Mouse (Mus musculus) adrenal gland, adult (tissue): ENCODE measurements around the gene Zbtb20.

Experiments used
- DNase-seq, 2 experiments: peaks; one replicate each; pipeline ENCODE4 v3.0.0; 2022 to 2023; ENCODE audit warnings: low spot score in 1 of 2; ENCODE audit not compliant: inconsistent age in 2 of 2

The Zbtb20 gene

GRCm38 (mm10) chr16:43504556-43504955 lies 628.9 kb downstream of the Zbtb20 start:
- DNase-seq, result peak in 1 of 2 experiments; percentile 63

- peak; percentile 25 to 74 for DNase-seq
Measured at GRCm38 (mm10) chr16:43505314-43505950, 629.8 kb downstream of the Zbtb20 start.

- peak; percentile 36 to 76 for DNase-seq
Measured at GRCm38 (mm10) chr16:43506189-43506751, 630.6 kb downstream of the Zbtb20 start.

- peak in 1 of 2 experiments; percentile 31 for DNase-seq
Measured at GRCm38 (mm10) chr16:43506771-43507405, 631.2 kb downstream of the Zbtb20 start.

GRCm38 (mm10) chr16:43508166-43508998 lies 632.7 kb downstream of the Zbtb20 start:
- DNase-seq, result peak in 1 of 2 experiments; percentile 68

GRCm38 (mm10) chr16:43510516-43510915 lies 634.8 kb downstream of the Zbtb20 start:
- DNase-seq, result peak in 1 of 2 experiments; percentile 70

GRCm38 (mm10) chr16:43511531-43511930 lies 635.9 kb downstream of the Zbtb20 start:
- no peak for DNase-seq

- no peak for DNase-seq
Measured at GRCm38 (mm10) chr16:43513933-43514332, 638.3 kb downstream of the Zbtb20 start.

GRCm38 (mm10) chr16:43515538-43515937 lies 639.9 kb downstream of the Zbtb20 start:
- peak in 1 of 2 experiments; percentile 77 for DNase-seq

GRCm38 (mm10) chr16:43520274-43520673 lies 644.6 kb downstream of the Zbtb20 start:
- peak in 1 of 2 experiments; percentile 74 for DNase-seq

GRCm38 (mm10) chr16:43522482-43522881 lies 646.8 kb downstream of the Zbtb20 start:
- no peak for DNase-seq

GRCm38 (mm10) chr16:43524179-43524578 lies 648.5 kb downstream of the Zbtb20 start:
- no peak for DNase-seq

GRCm38 (mm10) chr16:43525624-43526023 lies 649.9 kb downstream of the Zbtb20 start:
- no peak for DNase-seq

- DNase-seq, result peak; percentile 55 to 78
Measured at GRCm38 (mm10) chr16:43528300-43528699, 652.6 kb downstream of the Zbtb20 start.

- DNase-seq, result no peak
Measured at GRCm38 (mm10) chr16:43531328-43531727, 655.6 kb downstream of the Zbtb20 start.

- DNase-seq, result no peak
Measured at GRCm38 (mm10) chr16:43534103-43534502, 658.4 kb downstream of the Zbtb20 start.

- peak in 1 of 2 experiments; percentile 85 for DNase-seq
Measured at GRCm38 (mm10) chr16:43535912-43536311, 660.2 kb downstream of the Zbtb20 start.

- DNase-seq, result no peak
Measured at GRCm38 (mm10) chr16:43537163-43537562, 661.5 kb downstream of the Zbtb20 start.

- DNase-seq, result peak in 1 of 2 experiments; percentile 88
Measured at GRCm38 (mm10) chr16:43539659-43540096, 664.0 kb downstream of the Zbtb20 start.

GRCm38 (mm10) chr16:43540108-43540507 lies 664.4 kb downstream of the Zbtb20 start:
- DNase-seq, result peak in 1 of 2 experiments; percentile 84

GRCm38 (mm10) chr16:43540546-43541167 lies 665.0 kb downstream of the Zbtb20 start:
- no peak for DNase-seq
